Mouse (Mus musculus) spleen, postnatal 14 days (tissue): ENCODE data around the gene Azi2.

ENCODE experiments used
- DNase-seq, 2 experiments: peaks; one replicate each; pipeline ENCODE4 v3.0.0; 2021 to 2022; ENCODE audit warnings: low spot score in 2 of 2

The Azi2 gene

GRCm38 (mm10) chr9:118040218-118041021, at the start of gene Azi2:
TSS of gene Azi2 (plus strand) at chr9:118040499.
- peak; percentile 96 to 97 for DNase-seq

- no peak for DNase-seq
Measured at GRCm38 (mm10) chr9:117996631-117997030, 43.7 kb upstream of the Azi2 start.

- no peak for DNase-seq
Measured at GRCm38 (mm10) chr9:118001488-118001887, 38.8 kb upstream of the Azi2 start.

- DNase-seq = no peak
Measured at GRCm38 (mm10) chr9:118003218-118003886, 36.9 kb upstream of the Azi2 start.

GRCm38 (mm10) chr9:118003937-118004336, 36.4 kb upstream of the Azi2 start:
- DNase-seq = no peak

GRCm38 (mm10) chr9:118012928-118013327, 27.4 kb upstream of the Azi2 start:
- DNase-seq = no peak

GRCm38 (mm10) chr9:118024966-118025365, 15.3 kb upstream of the Azi2 start:
- no peak for DNase-seq

- DNase-seq = no peak
Measured at GRCm38 (mm10) chr9:118029490-118029889, 10.8 kb upstream of the Azi2 start.

GRCm38 (mm10) chr9:118030252-118030651, 10.0 kb upstream of the Azi2 start:
- no peak for DNase-seq

GRCm38 (mm10) chr9:118031694-118032093, 8.6 kb upstream of the Azi2 start:
- DNase-seq = no peak

GRCm38 (mm10) chr9:118034990-118035389, 5.3 kb upstream of the Azi2 start:
- no peak for DNase-seq

- DNase-seq = peak; percentile 7 to 8
Measured at GRCm38 (mm10) chr9:118041022-118041400, 712 bp downstream of the Azi2 start.

GRCm38 (mm10) chr9:118041646-118042045, 1.3 kb downstream of the Azi2 start:
- DNase-seq = no peak

GRCm38 (mm10) chr9:118042738-118043137, 2.4 kb downstream of the Azi2 start:
- DNase-seq = no peak

GRCm38 (mm10) chr9:118043581-118043980, 3.3 kb downstream of the Azi2 start:
- no peak for DNase-seq

- DNase-seq = no peak
Measured at GRCm38 (mm10) chr9:118045011-118045533, 4.8 kb downstream of the Azi2 start.

- no peak for DNase-seq
Measured at GRCm38 (mm10) chr9:118053286-118053685, 13.0 kb downstream of the Azi2 start.

GRCm38 (mm10) chr9:118059101-118059500, 18.8 kb downstream of the Azi2 start:
- no peak for DNase-seq

GRCm38 (mm10) chr9:118070442-118070841, 30.1 kb downstream of the Azi2 start:
- DNase-seq = no peak

- DNase-seq = no peak
Measured at GRCm38 (mm10) chr9:118071337-118071736, 31.0 kb downstream of the Azi2 start.

- DNase-seq = no peak
Measured at GRCm38 (mm10) chr9:118072101-118072500, 31.8 kb downstream of the Azi2 start.

- DNase-seq = no peak
Measured at GRCm38 (mm10) chr9:118073358-118073757, 33.1 kb downstream of the Azi2 start.
